In the genomic region with DNA sequence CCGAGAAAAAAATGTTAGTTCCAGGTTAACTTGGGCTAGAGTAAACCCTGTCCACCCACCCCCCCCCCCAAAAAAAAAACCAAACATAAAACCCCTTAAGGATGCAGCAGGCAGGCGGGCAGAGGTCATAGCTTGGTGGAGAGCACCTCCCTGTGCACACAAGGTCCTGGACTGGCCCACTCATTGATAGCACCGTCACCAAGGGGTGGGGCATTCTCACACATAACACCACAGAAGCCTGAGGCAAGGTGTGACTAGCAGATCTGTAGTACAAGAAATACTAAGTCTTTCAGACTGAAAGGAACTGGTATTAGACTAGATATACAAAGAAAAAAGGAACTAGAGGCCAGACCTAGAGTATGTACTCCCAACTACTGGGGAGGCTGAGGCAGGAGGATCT, we compare ENCODE assay signal across 39 mouse cellular contexts. TPM values are rescaled to one million over a fixed set of nuclear protein-coding genes. Genes with fewer than 3 reads are reported as not detected.
DNase-seq lines count a peak whose midpoint lies in the region; ATAC-seq lines count a peak whose summit lies in the region.
"Had no signal": no experiment of that assay in that cellular context is flagged by ENCODE, and none has a peak within 500 bp of the region (broad histone marks: within the 10 kb centered on the region; RNA-seq: fewer than 3 reads in every experiment).

No protein-coding gene starts in this region.

- no peaks in the 10 kb centered on the region for H3K9me3 ChIP-seq in liver, embryonic 11.5 days (ENCODE audit: control insufficient read depth, low read length)
- no peaks in the 10 kb centered on the region for H3K9me3 ChIP-seq in liver, embryonic 16.5 days (replicated peaks; ENCODE audit: control insufficient read depth, low read length)
- no peaks in the 10 kb centered on the region for H3K9me3 ChIP-seq in embryonic facial prominence, embryonic 10.5 days
- H3K9me3 ChIP-seq: embryonic facial prominence, embryonic 12.5 days; forebrain, embryonic 15.5 days; hindbrain, embryonic 10.5 days; hindbrain, embryonic 15.5 days; neural tube, embryonic 13.5 days had no signal

- peaks cover 12% of the 10 kb centered on the region for H3K4me1 ChIP-seq in liver, embryonic 11.5 days (replicated peaks; ENCODE audit: control insufficient read depth, insufficient read depth, low read length)
- peaks cover 21% of the 10 kb centered on the region for H3K4me1 ChIP-seq in liver, embryonic 16.5 days (ENCODE audit: control insufficient read depth, low read depth, low read length)
- H3K4me1 ChIP-seq in embryonic facial prominence, embryonic 10.5 days: no peaks in the 10 kb centered on the region
- H3K4me1 ChIP-seq: embryonic facial prominence, embryonic 12.5 days; hindbrain, embryonic 10.5 days; hindbrain, embryonic 15.5 days; neural tube, embryonic 13.5 days had no signal

- H3K4me2 ChIP-seq in liver, embryonic 11.5 days: no peak overlapping the region
- no peak overlapping the region for H3K4me2 ChIP-seq in liver, embryonic 16.5 days (ENCODE audit: low read depth, low read length)
- H3K4me2 ChIP-seq: embryonic facial prominence, embryonic 12.5 days; forebrain, embryonic 15.5 days; hindbrain, embryonic 15.5 days; neural tube, embryonic 13.5 days had no signal

- no peak overlapping the region for H3K9ac ChIP-seq in liver, embryonic 11.5 days (ENCODE audit: low read depth, low read length)
- H3K9ac ChIP-seq in liver, embryonic 16.5 days (ENCODE audit: low read depth, low read length): no peak overlapping the region
- H3K9ac ChIP-seq: embryonic facial prominence, embryonic 12.5 days; forebrain, embryonic 15.5 days; hindbrain, embryonic 15.5 days; neural tube, embryonic 13.5 days had no signal

- H3K4me3 ChIP-seq in liver, embryonic 11.5 days (ENCODE audit: low read depth, low read length): no peak overlapping the region
- H3K4me3 ChIP-seq in liver, embryonic 16.5 days (ENCODE audit: low read depth, low read length): no peak overlapping the region
- H3K4me3 ChIP-seq in embryonic facial prominence, embryonic 10.5 days: no peak overlapping the region
- H3K4me3 ChIP-seq: embryonic facial prominence, embryonic 12.5 days; forebrain, embryonic 15.5 days; gastrocnemius, adult 2 months; heart, adult 2 months; hindbrain, embryonic 10.5 days; hindbrain, embryonic 15.5 days; neural tube, embryonic 13.5 days had no signal

- H3K27ac ChIP-seq in liver, embryonic 11.5 days (ENCODE audit: low read depth, low read length): no peak overlapping the region
- H3K27ac ChIP-seq in liver, embryonic 16.5 days (ENCODE audit: low read length): no peak overlapping the region
- H3K27ac ChIP-seq in embryonic facial prominence, embryonic 10.5 days (replicated peaks): no peak overlapping the region
- H3K27ac ChIP-seq: embryonic facial prominence, embryonic 12.5 days; forebrain, embryonic 15.5 days; gastrocnemius, adult 2 months; heart, adult 2 months; hindbrain, embryonic 10.5 days; hindbrain, embryonic 15.5 days; neural tube, embryonic 13.5 days had no signal

- peaks cover 39% of the 10 kb centered on the region for H3K36me3 ChIP-seq in liver, embryonic 11.5 days (ENCODE audit: control insufficient read depth, insufficient read depth, low read length)
- H3K36me3 ChIP-seq in liver, embryonic 16.5 days (ENCODE audit: control insufficient read depth, insufficient read depth): peaks cover 36% of the 10 kb centered on the region
- H3K36me3 ChIP-seq in embryonic facial prominence, embryonic 10.5 days (replicated peaks): peaks cover 100% of the 10 kb centered on the region

- 72% methylated on average over 3 of the region's 3 CpGs for WGBS in liver, embryonic 11.5 days
- 44% methylated on average over 3 of the region's 3 CpGs for WGBS in liver, embryonic 16.5 days (ENCODE audit: insufficient replicate concordance)
- 88% methylated on average over 3 of the region's 3 CpGs for WGBS in embryonic facial prominence, embryonic 10.5 days

- no peaks in the 10 kb centered on the region for H3K27me3 ChIP-seq in liver, embryonic 11.5 days (replicated peaks; ENCODE audit: control insufficient read depth, insufficient read depth, low read length)
- H3K27me3 ChIP-seq in liver, embryonic 16.5 days (ENCODE audit: control insufficient read depth, insufficient read depth, low read depth, low read length): no peaks in the 10 kb centered on the region
- H3K27me3 ChIP-seq in embryonic facial prominence, embryonic 10.5 days (replicated peaks; ENCODE audit: low read depth, poor library complexity, severe bottlenecking): no peaks in the 10 kb centered on the region
- H3K27me3 ChIP-seq: embryonic facial prominence, embryonic 12.5 days; forebrain, embryonic 15.5 days; hindbrain, embryonic 15.5 days; neural tube, embryonic 13.5 days; Patski had no signal

- DNase-seq in R1 (ENCODE audit: low read depth, low spot score): peak; percentile 46
- no peak for DNase-seq in liver, embryonic 11.5 days (ENCODE audit: low spot score)
- peak; percentile 37 to 52 for DNase-seq in natural killer cell, adult 2 months (ENCODE audit: low spot score in 2 of 2)
- no peak for DNase-seq in embryonic facial prominence, embryonic 10.5 days (ENCODE audit: low spot score)
- DNase-seq in adrenal gland, postnatal 4 days (ENCODE audit: low spot score in 2 of 2): no peak
- DNase-seq in lung, adult 18-20 months: no peak
- DNase-seq in cerebellum, postnatal 25 days: no peak
- DNase-seq: adrenal gland, adult 8-10 months; cerebellum, adult 18-20 months; cerebellum, postnatal 14 days; gastrocnemius, adult 2 months; gastrocnemius, postnatal 36 days; heart, adult 2 months; heart, postnatal 14 days; kidney, adult 11 months; kidney, postnatal 14 days; lung, postnatal 4 days; retina, postnatal 1 day; right cerebral cortex, postnatal 14 days had no signal

- ATAC-seq in liver, embryonic 11.5 days (replicated peaks; ENCODE audit: low FRiP score): peak; percentile 78
- ATAC-seq in liver, embryonic 16.5 days (ENCODE audit: low read depth): peak; percentile 73
- ATAC-seq: activated CD4-positive, CD25-positive, alpha-beta regulatory T cell, adult 4 months; forebrain, embryonic 15.5 days; inflammation-experienced regulatory T-cells, adult 6 months; lung, postnatal 0 days; midbrain, embryonic 16.5 days; Patski had no signal

RNA-seq across cellular contexts. Expression of a gene that starts 23.6 kb away (rescaled TPM):
- polyA plus RNA-seq in liver, embryonic 11.5 days (2014; fragmentation: Nextera tagmentation; extraction: Ambion mirVana): 51.4 and 52.2 TPM in 2 replicates
- polyA plus RNA-seq in liver, embryonic 16.5 days (2015; fragmentation: Nextera tagmentation; extraction: Ambion mirVana): 20.7 and 23.1 TPM in 2 replicates
- polyA plus RNA-seq in embryonic facial prominence, embryonic 10.5 days (2016; fragmentation: Nextera tagmentation; extraction: Ambion mirVana): 80.6 and 85.5 TPM in 2 replicates
- 100 to 1,000 TPM; 108 to 111 TPM for total RNA-seq in adrenal gland, postnatal 4 days (2021)

RNA-seq across cellular contexts. Expression of a gene that starts 31.0 kb away (rescaled TPM):
- 6.6 and 7.0 TPM in 2 replicates for polyA plus RNA-seq in liver, embryonic 11.5 days (2014; fragmentation: Nextera tagmentation; extraction: Ambion mirVana)
- polyA plus RNA-seq in liver, embryonic 16.5 days (2015; fragmentation: Nextera tagmentation; extraction: Ambion mirVana): 1.9 and 2.6 TPM in 2 replicates
- polyA plus RNA-seq in embryonic facial prominence, embryonic 10.5 days (2016; fragmentation: Nextera tagmentation; extraction: Ambion mirVana): 0.30 and 0.34 TPM in 2 replicates
- under 1 TPM in 1 of 2 experiments, not detected in 1; 0.53 TPM for total RNA-seq in adrenal gland, postnatal 4 days (2021)
- total RNA-seq: adrenal gland, adult 8-10 months; gastrocnemius, adult 2 months; gastrocnemius, postnatal 36 days; heart, adult 2 months; heart, postnatal 14 days; layer of hippocampus, adult 18-20 months; layer of hippocampus, postnatal 10 days; left cerebral cortex, adult 18-20 months; left cerebral cortex, postnatal 14 days; liver, adult 2 months had no signal
- polyA plus RNA-seq: activated CD4-positive, CD25-positive, alpha-beta regulatory T cell, adult 4 months; embryonic facial prominence, embryonic 12.5 days; forebrain, embryonic 15.5 days; heart, adult 2 months; hindbrain, embryonic 15.5 days; inflammation-experienced regulatory T-cells, adult 6 months; limb, embryonic 11.5 days; liver, adult 2 months; midbrain, embryonic 16.5 days; neural tube, embryonic 13.5 days; stomach, embryonic 14.5 days had no signal

RNA-seq across cellular contexts. Expression of a gene that starts 42.7 kb away (rescaled TPM):
- polyA plus RNA-seq in liver, embryonic 11.5 days (2014; fragmentation: Nextera tagmentation; extraction: Ambion mirVana): 2.0 and 2.7 TPM in 2 replicates
- polyA plus RNA-seq in liver, embryonic 16.5 days (2015; fragmentation: Nextera tagmentation; extraction: Ambion mirVana): 8.6 and 8.9 TPM in 2 replicates
- polyA plus RNA-seq in embryonic facial prominence, embryonic 10.5 days (2016; fragmentation: Nextera tagmentation; extraction: Ambion mirVana): not detected in 2 replicates
- 10 to 100 TPM in 1 of 2 experiments, 1 to 10 TPM in 1; 6.0 to 90.1 TPM for total RNA-seq in adrenal gland, postnatal 4 days (2021)
- total RNA-seq: gastrocnemius, adult 2 months; gastrocnemius, postnatal 36 days; heart, adult 2 months; heart, postnatal 14 days; layer of hippocampus, adult 18-20 months; layer of hippocampus, postnatal 10 days; left cerebral cortex, adult 18-20 months; left cerebral cortex, postnatal 14 days; MEL had no signal
- polyA plus RNA-seq: activated CD4-positive, CD25-positive, alpha-beta regulatory T cell, adult 4 months; embryonic facial prominence, embryonic 12.5 days; forebrain, embryonic 15.5 days; heart, adult 2 months; heart, embryonic 14.5 days; hindbrain, embryonic 10.5 days; hindbrain, embryonic 15.5 days; inflammation-experienced regulatory T-cells, adult 6 months; limb, embryonic 11.5 days; lung, postnatal 0 days; midbrain, embryonic 16.5 days; neural tube, embryonic 13.5 days; Patski; stomach, embryonic 14.5 days had no signal

Comparison
In these comparisons a context has a peak if more than half of its experiments do, and no peak if none do; other contexts are left out.
1. DNase-seq: peak in R1 (single experiment) and natural killer cell, adult 2 months (2 of 2); none in liver, embryonic 11.5 days (single experiment), embryonic facial prominence, embryonic 10.5 days (single experiment), adrenal gland, postnatal 4 days (0 of 2), lung, adult 18-20 months (0 of 2) and cerebellum, postnatal 25 days (0 of 2).